Mouse (Mus musculus) forebrain, embryonic 12.5 days (tissue): ENCODE results near the gene Hist1h2aa. TPM values are rescaled to one million over a fixed set of nuclear protein-coding genes. Genes with fewer than 3 reads are reported as not detected.

Experiments
- ATAC-seq: fragments of 200-750 bp; cut with Nextera tagmentation; 2 replicates; pipeline ENCODE4 v1.8.0; 2017; ENCODE audit warnings: moderate TSS enrichment; ENCODE audit not compliant: low FRiP score
- H3K27ac ChIP-seq: fragments of 300-500 bp; sonication (generic); 2 replicates; pipeline ENCODE4 v1.5.1; 2016; ENCODE audit warnings: mild to moderate bottlenecking
- H3K27me3 ChIP-seq: fragments of 300-500 bp; sonication (generic); 2 replicates; pipeline ENCODE4 v1.6.1; 2016; ENCODE audit warnings: mild to moderate bottlenecking
- H3K36me3 ChIP-seq: fragments of 300-500 bp; sonication (generic); replicated peaks from 2 replicates; pipeline ENCODE4 v1.6.1; 2016; ENCODE audit warnings: mild to moderate bottlenecking
- H3K4me1 ChIP-seq: fragments of 300-500 bp; sonication (generic); 2 replicates; pipeline ENCODE4 v1.6.1; 2016
- H3K4me2 ChIP-seq: fragments of 300-500 bp; sonication (generic); 2 replicates; pipeline ENCODE4 v1.6.1; 2016; ENCODE audit warnings: mild to moderate bottlenecking, moderate library complexity
- H3K4me3 ChIP-seq: fragments of 300-500 bp; sonication (generic); replicated peaks from 2 replicates; pipeline ENCODE4 v1.5.1; 2016; ENCODE audit warnings: mild to moderate bottlenecking
- H3K9ac ChIP-seq: fragments of 300-500 bp; sonication (generic); 2 replicates; pipeline ENCODE4 v1.6.1; 2016; ENCODE audit warnings: mild to moderate bottlenecking
- H3K9me3 ChIP-seq: fragments of 300-500 bp; sonication (generic); 2 replicates; pipeline ENCODE4 v1.6.1; 2016
- WGBS: fragments of 180-500 bp; shearing (Covaris S2); methylation state at CpG from one replicate; pipeline ENCODE4 v1.1.7; 2016; 5-methylcytosine and 5-hydroxymethylcytosine counted together
- polyA plus RNA-seq: library from polyadenylated mRNA; unstranded; fragments of >200 nt; fragmentation: Nextera tagmentation; extraction: Ambion mirVana; gene quantifications from 2 replicates; pipeline ENCODE4 v1.2.1, GENCODE M21; 2016

Hist1h2aa gene
- polyA plus RNA-seq, 1 experiment from 2014 or later: not detected

- Histone ChIP-seq H3K36me3 (no peaks in the 10 kb centered on the region), H3K27me3 (no peaks in the 10 kb centered on the region), H3K4me2 (no peak overlapping the region), H3K4me1 (no peaks in the 10 kb centered on the region), H3K9ac (no peak overlapping the region), H3K27ac (no peak overlapping the region), H3K9me3 (no peaks in the 10 kb centered on the region), H3K4me3 (no peak overlapping the region)
- no peak for ATAC-seq
- WGBS: 96% methylated on average over 1 of the region's 1 CpGs
These were observed 18.1 kb upstream of the Hist1h2aa start for GRCm38 (mm10) chr13:23916132-23916531.

GRCm38 (mm10) chr13:23917674-23918073, 16.6 kb upstream of the Hist1h2aa start:
- 80% methylated on average over 4 of the region's 4 CpGs for WGBS
- H3K27me3 ChIP-seq: no peaks in the 10 kb centered on the region
- no peak for ATAC-seq
- H3K9me3 ChIP-seq: no peaks in the 10 kb centered on the region
- no peak overlapping the region for H3K27ac ChIP-seq
- no peaks in the 10 kb centered on the region for H3K4me1 ChIP-seq
- no peaks in the 10 kb centered on the region for H3K36me3 ChIP-seq
- H3K4me2 ChIP-seq: no peak overlapping the region
- no peak overlapping the region for H3K9ac ChIP-seq
- no peak overlapping the region for H3K4me3 ChIP-seq

DNA sequence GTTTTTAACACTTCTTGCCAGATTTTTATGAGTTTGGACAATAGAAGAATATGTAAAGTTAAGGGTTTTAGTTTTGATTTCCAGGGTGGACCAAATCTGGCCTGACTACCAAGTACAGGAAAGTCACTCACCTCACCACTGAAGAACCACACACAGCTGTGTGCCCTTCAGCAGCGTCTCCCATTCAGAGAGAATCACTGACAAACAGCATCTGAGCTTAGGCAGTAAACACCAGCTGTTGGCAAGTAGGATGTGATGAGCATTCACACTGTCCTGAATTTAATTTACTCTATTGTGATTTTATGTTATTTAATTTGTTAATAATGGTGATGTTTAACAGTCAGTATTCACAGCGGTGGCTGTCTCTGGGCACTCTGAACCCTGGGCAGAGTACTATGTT, 8.5 kb upstream of the Hist1h2aa start:
- ATAC-seq: no peak
- H3K9me3 ChIP-seq: no peaks in the 10 kb centered on the region
- 58% methylated on average over 2 of the region's 2 CpGs for WGBS

DNA sequence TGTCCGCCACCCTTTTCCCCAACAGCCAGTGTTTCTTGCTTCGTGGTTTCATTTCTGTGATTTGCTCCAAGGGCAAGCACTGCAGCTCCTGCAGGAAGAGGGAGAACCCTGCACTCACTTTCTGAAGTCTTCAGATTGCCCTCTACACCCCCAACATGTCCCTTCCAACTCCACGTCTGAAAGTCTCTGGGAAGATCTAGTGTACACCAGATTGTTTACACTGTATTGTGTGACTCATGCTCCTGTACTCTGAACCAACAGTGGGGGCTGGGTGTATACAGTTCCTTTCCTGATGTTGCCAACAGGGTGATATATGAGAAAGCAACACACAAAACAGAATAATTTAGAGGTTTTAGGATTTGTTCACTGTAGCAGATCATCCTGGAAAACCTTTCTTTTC, 5.6 kb upstream of the Hist1h2aa start:
- Histone ChIP-seq H3K4me3 (no peak overlapping the region), H3K27ac (no peak overlapping the region), H3K4me2 (no peak overlapping the region), H3K36me3 (no peaks in the 10 kb centered on the region), H3K27me3 (no peaks in the 10 kb centered on the region), H3K9me3 (no peaks in the 10 kb centered on the region), H3K4me1 (no peaks in the 10 kb centered on the region), H3K9ac (no peak overlapping the region)
- 72% methylated on average over 3 of the region's 3 CpGs for WGBS
- no peak for ATAC-seq

More for the DNA sequence above, 8.5 kb upstream of the Hist1h2aa start:
- Histone ChIP-seq H3K4me2 (no peak overlapping the region), H3K36me3 (no peaks in the 10 kb centered on the region), H3K27ac (no peak overlapping the region), H3K4me1 (no peaks in the 10 kb centered on the region), H3K9ac (no peak overlapping the region), H3K4me3 (no peak overlapping the region), H3K27me3 (no peaks in the 10 kb centered on the region)

GRCm38 (mm10) chr13:23930461-23930860, 3.8 kb upstream of the Hist1h2aa start:
- no peak overlapping the region for H3K4me3 ChIP-seq
- H3K4me1 ChIP-seq: no peaks in the 10 kb centered on the region
- H3K9me3 ChIP-seq: no peaks in the 10 kb centered on the region
- no peak overlapping the region for H3K27ac ChIP-seq
- no peaks in the 10 kb centered on the region for H3K36me3 ChIP-seq
- no peak overlapping the region for H3K4me2 ChIP-seq
- no peak overlapping the region for H3K9ac ChIP-seq
- WGBS: 93% methylated on average over 9 of the region's 9 CpGs
- H3K27me3 ChIP-seq: no peaks in the 10 kb centered on the region
- no peak for ATAC-seq

DNA sequence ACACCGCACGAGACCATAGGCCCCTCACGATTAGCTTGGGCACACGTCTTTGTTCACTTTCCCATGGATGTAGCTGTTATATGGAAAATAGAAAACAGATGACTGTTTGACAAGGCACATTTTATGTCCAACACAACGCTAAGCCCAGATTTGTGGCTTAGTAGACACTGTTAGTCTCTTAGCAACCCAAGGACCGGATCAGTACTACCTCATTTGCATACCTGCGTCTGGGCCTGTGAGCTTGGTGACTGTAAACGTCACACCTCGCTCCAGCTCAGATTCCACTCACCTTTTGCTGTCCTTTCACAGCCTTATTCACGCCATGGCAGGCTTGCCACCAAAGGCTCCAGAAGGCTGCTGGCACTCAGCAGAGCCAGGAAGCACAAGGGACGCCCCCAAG, 3.4 kb upstream of the Hist1h2aa start:
- WGBS: 79% methylated on average over 11 of the region's 11 CpGs
- Histone ChIP-seq H3K4me2 (no peak overlapping the region), H3K36me3 (no peaks in the 10 kb centered on the region), H3K9me3 (no peaks in the 10 kb centered on the region), H3K27ac (no peak overlapping the region), H3K4me3 (no peak overlapping the region), H3K9ac (no peak overlapping the region), H3K27me3 (no peaks in the 10 kb centered on the region), H3K4me1 (no peaks in the 10 kb centered on the region)
- no peak for ATAC-seq

- H3K4me2 ChIP-seq: no peak within 1 kb of the TSS
- no peaks in the 10 kb centered on the region for H3K4me1 ChIP-seq
- H3K9ac ChIP-seq: no peak within 1 kb of the TSS
- no peaks in the 10 kb centered on the region for H3K36me3 ChIP-seq
- H3K27me3 ChIP-seq: no peaks in the 10 kb centered on the region
- H3K9me3 ChIP-seq: no peaks in the 10 kb centered on the region
- 94% methylated on average over 39 of the region's 39 CpGs for WGBS
- no peak for ATAC-seq
- no peak within 1 kb of the TSS for H3K27ac ChIP-seq
- H3K4me3 ChIP-seq: no peak within 1 kb of the TSS
These were observed 646 bp upstream of the Hist1h2aa start, which contains the start of gene Hist1h2ba for GRCm38 (mm10) chr13:23933421-23934210. Gene Hist1h2ba, minus strand, starts transcription at chr13:23934156.

DNA sequence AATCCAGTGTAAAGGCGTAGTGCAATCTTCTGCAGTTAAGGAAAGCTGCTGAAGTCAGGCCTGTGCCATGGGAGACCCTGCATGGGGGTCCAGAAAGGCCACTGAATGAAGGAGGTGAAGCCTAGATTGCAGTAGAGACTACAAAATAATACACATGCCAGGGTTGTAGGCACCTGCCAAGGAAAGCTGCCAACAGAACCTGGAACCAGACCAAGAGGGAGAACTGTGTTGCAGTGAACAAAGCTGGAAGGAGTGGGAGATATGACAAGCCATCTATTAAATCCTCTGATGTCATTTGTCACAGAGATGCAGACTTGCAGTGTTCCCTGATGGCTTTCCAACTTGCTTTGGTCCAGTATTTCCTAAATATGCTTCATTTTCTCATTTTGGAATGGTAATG, 4.4 kb downstream of the Hist1h2aa start:
- Histone ChIP-seq H3K36me3 (no peaks in the 10 kb centered on the region), H3K27me3 (no peaks in the 10 kb centered on the region), H3K4me1 (no peaks in the 10 kb centered on the region), H3K9ac (no peak overlapping the region), H3K27ac (no peak overlapping the region), H3K4me2 (no peak overlapping the region), H3K9me3 (no peaks in the 10 kb centered on the region), H3K4me3 (no peak overlapping the region)
- no peak for ATAC-seq
- WGBS: 84% methylated on average over 1 of the region's 1 CpGs

DNA sequence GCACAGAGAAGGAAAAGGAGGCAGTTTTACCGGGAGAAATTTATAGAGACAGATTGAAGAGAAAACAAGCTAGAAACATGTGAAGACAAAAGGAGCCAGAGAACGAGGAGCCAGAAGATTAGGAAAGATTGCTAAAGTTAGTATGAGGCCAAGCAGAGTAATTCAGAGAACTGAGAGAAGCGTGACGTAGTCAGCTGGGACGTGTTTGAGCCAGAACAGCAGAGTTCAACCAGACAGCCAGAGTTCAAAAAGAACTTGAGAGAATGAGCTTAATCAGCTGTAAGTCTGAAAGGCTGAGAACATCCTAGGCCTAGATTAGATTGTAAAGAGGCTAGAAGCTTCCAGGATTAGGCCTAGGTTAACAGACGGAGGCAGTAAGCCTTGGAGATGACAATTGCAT, 6.0 kb downstream of the Hist1h2aa start:
- Histone ChIP-seq H3K4me1 (no peaks in the 10 kb centered on the region), H3K9ac (no peak overlapping the region), H3K27me3 (no peaks in the 10 kb centered on the region), H3K27ac (no peak overlapping the region), H3K4me2 (no peak overlapping the region), H3K36me3 (no peaks in the 10 kb centered on the region), H3K9me3 (no peaks in the 10 kb centered on the region), H3K4me3 (no peak overlapping the region)
- ATAC-seq: no peak
- WGBS: 43% methylated on average over 6 of the region's 6 CpGs

- H3K36me3 ChIP-seq: no peaks in the 10 kb centered on the region
- H3K9me3 ChIP-seq: no peaks in the 10 kb centered on the region
- H3K9ac ChIP-seq: no peak overlapping the region
- 46% methylated on average over 2 of the region's 2 CpGs for WGBS
- no peak overlapping the region for H3K4me2 ChIP-seq
- H3K27ac ChIP-seq: no peak overlapping the region
- no peak for ATAC-seq
- H3K27me3 ChIP-seq: peaks cover 9% of the 10 kb centered on the region; the same call in 1 of the 2 replicates
- no peak overlapping the region for H3K4me3 ChIP-seq
- H3K4me1 ChIP-seq: peaks cover 7% of the 10 kb centered on the region; the same call in 1 of the 2 replicates
These were observed 8.6 kb downstream of the Hist1h2aa start for GRCm38 (mm10) chr13:23942861-23943260.

GRCm38 (mm10) chr13:23946254-23946653, 12.0 kb downstream of the Hist1h2aa start:
- H3K4me1 ChIP-seq: peaks cover 13% of the 10 kb centered on the region
- H3K9me3 ChIP-seq: no peaks in the 10 kb centered on the region
- 17% methylated on average over 2 of the region's 2 CpGs for WGBS
- no peak overlapping the region for H3K4me2 ChIP-seq
- peaks cover 16% of the 10 kb centered on the region; the same call in 1 of the 2 replicates for H3K27me3 ChIP-seq
- no peak overlapping the region for H3K27ac ChIP-seq
- H3K9ac ChIP-seq: no peak overlapping the region
- no peak overlapping the region for H3K4me3 ChIP-seq
- ATAC-seq: no peak
- no peaks in the 10 kb centered on the region for H3K36me3 ChIP-seq

- Histone ChIP-seq H3K36me3 (no peaks in the 10 kb centered on the region), H3K4me1 (peaks cover 13% of the 10 kb centered on the region), H3K27me3 (peaks cover 16% of the 10 kb centered on the region; the same call in 1 of the 2 replicates), H3K9ac (no peak overlapping the region), H3K4me3 (no peak overlapping the region), H3K4me2 (no peak overlapping the region), H3K27ac (peak overlapping the region; percentile 56; the same call in 1 of the 2 replicates), H3K9me3 (no peaks in the 10 kb centered on the region)
- ATAC-seq: peak; percentile 84
- WGBS: 40% methylated on average over 14 of the region's 14 CpGs
These were observed 15.4 kb downstream of the Hist1h2aa start for GRCm38 (mm10) chr13:23949484-23950246.
